Mouse (Mus musculus) CH12.LX (cell line): ENCODE measurements around the gene Gdpd2. TPM values are rescaled to one million over a fixed set of nuclear protein-coding genes. Genes with fewer than 3 reads are reported as not detected.

Source experiments
- DNase-seq: peaks from one replicate; pipeline ENCODE4 v3.0.0-alpha.2; 2013; ENCODE audit errors: extremely low read depth
- H3K27ac ChIP-seq: 2 replicates; pipeline ENCODE4 v1.5.1; 2012; ENCODE audit warnings: low read depth, mild to moderate bottlenecking, control low read depth, moderate library complexity; ENCODE audit not compliant: insufficient read depth
- H3K27me3 ChIP-seq: replicated peaks from 2 replicates; pipeline ENCODE3; 2012; ENCODE audit warnings: inconsistent platforms
- H3K36me3 ChIP-seq, 2 experiments: replicated peaks in 1 of 2; 2 replicates each; pipeline versions ENCODE3 to v1.6.1; 2012; ENCODE audit warnings: inconsistent platforms in 1 of 2, low read length in 1 of 2, mild to moderate bottlenecking in 1 of 2, mixed read lengths in 1 of 2, moderate library complexity in 1 of 2; ENCODE audit not compliant: control insufficient read depth in 1 of 2, insufficient read depth in 1 of 2
- H3K4me1 ChIP-seq, 2 experiments: 2 replicates each; pipeline ENCODE4 v1.6.1; 2012; ENCODE audit warnings: inconsistent platforms in 1 of 2, moderate library complexity in 1 of 2; ENCODE audit not compliant: insufficient read depth in 2 of 2, control insufficient read depth in 1 of 2
- H3K4me2 ChIP-seq: 2 replicates; pipeline ENCODE4 v1.6.1; 2012; ENCODE audit warnings: low read depth, mild to moderate bottlenecking, control low read depth; ENCODE audit not compliant: poor library complexity, insufficient read depth, severe bottlenecking
- H3K4me3 ChIP-seq, 3 experiments: fragments of 150-350 bp in 1 of 3; sonication (generic) in 1 of 3; replicated peaks in 1 of 3; 2 replicates each; pipeline versions ENCODE3 to v1.5.1; 2011 to 2012; ENCODE audit warnings: low read depth in 2 of 3, low read length in 2 of 3, mild to moderate bottlenecking in 2 of 3, moderate library complexity in 2 of 3, control low read depth in 1 of 3, improper control_type of control experiment in 1 of 3, inconsistent platforms in 1 of 3, mixed read lengths in 1 of 3; ENCODE audit not compliant: poor library complexity in 1 of 3
- H3K79me2 ChIP-seq: replicated peaks from 2 replicates; pipeline ENCODE4 v1.6.1; 2012; ENCODE audit warnings: mild to moderate bottlenecking, moderate library complexity; ENCODE audit not compliant: control insufficient read depth, poor library complexity, insufficient read depth, severe bottlenecking; ENCODE audit errors: extremely low read depth
- H3K9ac ChIP-seq: 2 replicates; pipeline ENCODE4 v1.6.1; 2012; ENCODE audit warnings: low read depth, mild to moderate bottlenecking, control low read depth, moderate library complexity; ENCODE audit not compliant: insufficient read depth
- H3K9me3 ChIP-seq: replicated peaks from 2 replicates; pipeline ENCODE3; 2012; ENCODE audit warnings: low read length, inconsistent platforms, mixed read lengths
- BHLHE40 ChIP-seq: IDR thresholded peaks from 2 replicates; pipeline ENCODE4 v1.6.1; 2011; ENCODE audit warnings: mild to moderate bottlenecking, low read depth, low read length, improper control_type of control experiment
- CHD2 ChIP-seq: IDR thresholded peaks from 2 replicates; pipeline ENCODE4 v1.6.1; 2011; ENCODE audit warnings: low read length, improper control_type of control experiment
- E2F4 ChIP-seq: IDR thresholded peaks from 2 replicates; pipeline ENCODE4 v1.6.1; 2011; ENCODE audit warnings: low read depth, low read length, improper control_type of control experiment; ENCODE audit not compliant: insufficient replicate concordance
- ELF1 ChIP-seq: IDR thresholded peaks from 2 replicates; pipeline ENCODE4 v1.6.1; 2014; ENCODE audit warnings: low read depth, mild to moderate bottlenecking, inconsistent platforms, low read length, improper control_type of control experiment
- EP300 ChIP-seq: IDR thresholded peaks from 2 replicates; pipeline ENCODE4 v1.6.1; 2011; ENCODE audit warnings: low read length, improper control_type of control experiment
- ETS1 ChIP-seq: conservative IDR thresholded peaks from 2 replicates; pipeline ENCODE4 v1.6.1; 2012; ENCODE audit warnings: low read depth, mild to moderate bottlenecking, inconsistent platforms, low read length, improper control_type of control experiment, moderate library complexity
- HCFC1 ChIP-seq: IDR thresholded peaks from 2 replicates; pipeline ENCODE4 v1.6.1; 2012; ENCODE audit warnings: low read depth, mild to moderate bottlenecking, inconsistent platforms, low read length, improper control_type of control experiment
- KAT2A ChIP-seq: IDR thresholded peaks from 2 replicates; pipeline ENCODE4 v1.6.1; 2012; ENCODE audit warnings: low read length, improper control_type of control experiment, inconsistent platforms; ENCODE audit not compliant: insufficient replicate concordance
- MAX ChIP-seq: IDR thresholded peaks from 2 replicates; pipeline ENCODE4 v1.6.1; 2011; ENCODE audit warnings: low read length, improper control_type of control experiment
- POLR2A ChIP-seq: IDR thresholded peaks from 2 replicates; pipeline ENCODE4 v1.6.1; 2011; ENCODE audit warnings: low read depth, mild to moderate bottlenecking, improper control_type of control experiment, low read length
- RAD21 ChIP-seq: IDR thresholded peaks from 2 replicates; pipeline ENCODE4 v1.6.1; 2011; ENCODE audit warnings: low read depth, mild to moderate bottlenecking, low read length, improper control_type of control experiment, moderate library complexity
- SMC3 ChIP-seq: IDR thresholded peaks from 2 replicates; pipeline ENCODE4 v1.6.1; 2011; ENCODE audit warnings: low read depth, low read length, improper control_type of control experiment
- TBP ChIP-seq: conservative IDR thresholded peaks from 2 replicates; pipeline ENCODE4 v1.6.1; 2011; ENCODE audit warnings: low read depth, low read length, improper control_type of control experiment
- UBTF ChIP-seq: IDR thresholded peaks from 2 replicates; pipeline ENCODE4 v1.6.1; 2012; ENCODE audit warnings: low read depth, mild to moderate bottlenecking, inconsistent platforms, low read length, improper control_type of control experiment, moderate library complexity
- ZC3H11A ChIP-seq: IDR thresholded peaks from 2 replicates; pipeline ENCODE4 v1.6.1; 2012; ENCODE audit warnings: low read depth, mild to moderate bottlenecking, inconsistent platforms, low read length, improper control_type of control experiment
- dilution Hi-C: fragments of 300-500 bp; cut with MboI; formaldehyde crosslinking; loops from 2 replicates; pipeline ENCODE4 v1.14.3; 2020; ENCODE audit warnings: low sequenced_read_pairs; ENCODE audit not compliant: extremely low pct_unique_long_range_greater_than_20kb, extremely low pct_ligation_motif_present
- in situ Hi-C: fragments of 300-500 bp; cut with MboI; formaldehyde crosslinking; loops from 3 replicates; pipeline ENCODE4 v1.14.3; 2019; ENCODE audit warnings: low sequenced_read_pairs, low pct_ligation_motif_present, low pct_unique_long_range_greater_than_20kb, mixed read lengths
- polyA plus RNA-seq: library from polyadenylated mRNA; unstranded; fragments of >175 nt; gene quantifications from 2 replicates; pipeline ENCODE4 v1.2.1, GENCODE M21; 2012; ENCODE audit warnings: low read depth; ENCODE audit not compliant: insufficient read length
- total RNA-seq, 2 experiments: library from RNA; depleted of rRNA; stranded (reverse); fragments of 300-350 nt in 1 of 2; fragments of >200 nt in 1 of 2; gene quantifications; 2 replicates each; pipeline ENCODE4 v1.2.3; 2012 to 2014

Gene Gdpd2
- total and polyA plus RNA-seq, 3 experiments, result 0.09 TPM; not detected in 2

GRCm38 (mm10) chrX:100687360-100688032 lies 42.2 kb upstream of the Gdpd2 start:
- no peak for DNase-seq
- TF ChIP-seq KAT2A (no peak), TBP (no peak)
- Histone ChIP-seq H3K79me2 (no peaks in the 10 kb centered on the region), H3K9ac (no peak overlapping the region), H3K9me3 (no peaks in the 10 kb centered on the region), H3K27ac (no peak overlapping the region), H3K36me3 (peaks cover 25 to 45% of the 10 kb centered on the region in 2 experiments), H3K4me1 (no peaks in the 10 kb centered on the region), H3K4me2 (no peak overlapping the region), H3K27me3 (no peaks in the 10 kb centered on the region), H3K4me3 (no peak overlapping the region)
- in situ Hi-C loops, result no loop called here
- dilution Hi-C loops, result no loop called here

GRCm38 (mm10) chrX:100688033-100688370 lies 41.7 kb upstream of the Gdpd2 start:
- dilution Hi-C loops (no loop called here), in situ Hi-C loops (no loop called here)
- H3K27ac ChIP-seq, result no peak overlapping the region
- H3K9ac ChIP-seq, result no peak overlapping the region
- DNase-seq, result no peak
- H3K27me3 ChIP-seq, result no peaks in the 10 kb centered on the region
- no peak overlapping the region for H3K4me3 ChIP-seq
- peaks cover 25 to 48% of the 10 kb centered on the region in 2 experiments for H3K36me3 ChIP-seq
- TF ChIP-seq SMC3, result no peak
- no peak for TF ChIP-seq HCFC1
- TF ChIP-seq ELF1, result no peak
- TF ChIP-seq MAX, result no peak
- TF ChIP-seq ETS1, result no peak
- no peak for TF ChIP-seq BHLHE40
- no peak for TF ChIP-seq POLR2A
- no peak for TF ChIP-seq ZC3H11A
- no peak for TF ChIP-seq EP300
- no peak for TF ChIP-seq CHD2
- no peak for TF ChIP-seq RAD21
- no peaks in the 10 kb centered on the region for H3K79me2 ChIP-seq
- H3K9me3 ChIP-seq, result no peaks in the 10 kb centered on the region
- H3K4me2 ChIP-seq, result no peak overlapping the region
- no peaks in the 10 kb centered on the region for H3K4me1 ChIP-seq

- no peaks in the 10 kb centered on the region for H3K9me3 ChIP-seq
- no peak overlapping the region for H3K9ac ChIP-seq
- dilution Hi-C loops, result no loop called here
- H3K36me3 ChIP-seq, result peaks cover 8 to 51% of the 10 kb centered on the region in 2 experiments
- in situ Hi-C loops, result no loop called here
- H3K27me3 ChIP-seq, result no peaks in the 10 kb centered on the region
- no peak for TF ChIP-seq UBTF
- TF ChIP-seq KAT2A, result no peak
- no peak for TF ChIP-seq CHD2
- no peak for TF ChIP-seq E2F4
- TF ChIP-seq, all 38 proteins: peak for 0
- no peak overlapping the region for H3K4me3 ChIP-seq
- H3K4me1 ChIP-seq, result no peaks in the 10 kb centered on the region
- no peak overlapping the region for H3K4me2 ChIP-seq
- H3K27ac ChIP-seq, result no peak overlapping the region
- DNase-seq, result no peak
- no peaks in the 10 kb centered on the region for H3K79me2 ChIP-seq
These were observed 32.9 kb upstream of the Gdpd2 start for GRCm38 (mm10) chrX:100696776-100697175.
